Mouse (Mus musculus) adrenal gland, postnatal 14 days (tissue): ENCODE measurements around the gene Arhgap40. TPM values are rescaled to one million over a fixed set of nuclear protein-coding genes. Genes with fewer than 3 reads are reported as not detected.

Source experiments
- total RNA-seq: library from RNA; stranded (reverse); gene quantifications from 2 replicates; pipeline ENCODE4 v1.2.3, GENCODE M21; 2021

The Arhgap40 gene
- total RNA-seq, 1 experiment from 2014 or later: not detected

Other genes with a start within 250 kb of the Arhgap40 start
- 19.6 and 34.2 TPM in 2 replicates for gene Lbp, start 206.3 kb upstream of the Arhgap40 start, total RNA-seq
- 3.5 and 6.6 TPM in 2 replicates for gene Snhg11, start 137.2 kb upstream of the Arhgap40 start, total RNA-seq
- gene Ralgapb, start 102.9 kb upstream of the Arhgap40 start, total RNA-seq: 44.8 and 47.3 TPM in 2 replicates
- gene Adig, start 10.2 kb upstream of the Arhgap40 start, total RNA-seq: 151 and 169 TPM in 2 replicates
- gene Slc32a1, start 98.0 kb downstream of the Arhgap40 start, total RNA-seq: 0.26 TPM in 1 of 2 replicates, not detected in the other
- 9.9 and 10.8 TPM in 2 replicates for gene Actr5, start 112.1 kb downstream of the Arhgap40 start, total RNA-seq
- 11.5 and 16.0 TPM in 2 replicates for gene Ppp1r16b, start 152.6 kb downstream of the Arhgap40 start, total RNA-seq